Mouse (Mus musculus) erythroblast, embryonic 14.5 days (primary cell): ENCODE data around the gene Mctp1. TPM values are rescaled to one million over a fixed set of nuclear protein-coding genes. Genes with fewer than 3 reads are reported as not detected.
"Not testable (repeated sequence)": the region's sequence is repeated elsewhere in the genome, so short reads cannot be mapped to it uniquely, and the experiment has no call there.

ENCODE experiments used
- H3K27me3 ChIP-seq: 2 replicates; pipeline ENCODE4 v1.6.1; 2012; ENCODE audit warnings: inconsistent platforms; ENCODE audit not compliant: control insufficient read depth
- H3K36me3 ChIP-seq: 2 replicates; pipeline ENCODE4 v1.6.1; 2012; ENCODE audit warnings: mild to moderate bottlenecking, inconsistent platforms; ENCODE audit not compliant: control insufficient read depth
- H3K4me1 ChIP-seq: 2 replicates; pipeline ENCODE4 v1.6.1; 2012; ENCODE audit warnings: inconsistent platforms; ENCODE audit not compliant: control insufficient read depth
- H3K4me3 ChIP-seq: replicated peaks from 2 replicates; pipeline ENCODE3; 2012; ENCODE audit warnings: moderate library complexity, mild to moderate bottlenecking, inconsistent platforms
- H3K9me3 ChIP-seq: 2 replicates; pipeline ENCODE4 v1.6.1; 2012; ENCODE audit warnings: low read length, inconsistent platforms, mixed read lengths; ENCODE audit not compliant: control insufficient read depth
- GATA1 ChIP-seq: IDR thresholded peaks from 2 replicates; pipeline ENCODE4 v1.6.1; 2012; ENCODE audit warnings: low read length, inconsistent platforms, mixed read lengths
- TAL1 ChIP-seq: IDR thresholded peaks from 3 replicates; pipeline ENCODE4 v1.6.1; 2012; ENCODE audit warnings: low read length, inconsistent platforms, mixed read lengths
- polyA plus RNA-seq: library from polyadenylated mRNA; stranded (reverse); fragments of >175 nt; gene quantifications from 2 replicates; pipeline ENCODE4 v1.2.3, GENCODE M21; 2012

The Mctp1 gene
- polyA plus RNA-seq, 1 experiment = not detected

GRCm38 (mm10) chr13:76918321-76918720, 534.0 kb downstream of the Mctp1 start:
- H3K36me3 ChIP-seq = no peaks in the 10 kb centered on the region
- no peaks in the 10 kb centered on the region for H3K27me3 ChIP-seq
- no peaks in the 10 kb centered on the region for H3K4me1 ChIP-seq
- H3K4me3 ChIP-seq = no peak overlapping the region
- H3K9me3 ChIP-seq = no peaks in the 10 kb centered on the region
- TF ChIP-seq TAL1 (no peak), GATA1 (no peak)

- no peak for TF ChIP-seq GATA1
- TF ChIP-seq TAL1 = no peak
- Histone ChIP-seq H3K27me3 (no peaks in the 10 kb centered on the region), H3K36me3 (no peaks in the 10 kb centered on the region), H3K9me3 (no peaks in the 10 kb centered on the region), H3K4me3 (no peak overlapping the region), H3K4me1 (no peaks in the 10 kb centered on the region)
Measured at GRCm38 (mm10) chr13:76926851-76927250, 542.5 kb downstream of the Mctp1 start.

- no peaks in the 10 kb centered on the region for H3K27me3 ChIP-seq
- H3K36me3 ChIP-seq = no peaks in the 10 kb centered on the region
- no peaks in the 10 kb centered on the region for H3K4me1 ChIP-seq
- H3K9me3 ChIP-seq = no peaks in the 10 kb centered on the region
- H3K4me3 ChIP-seq = no peak overlapping the region
- TF ChIP-seq GATA1 = no peak
- TF ChIP-seq TAL1 = no peak
Measured at GRCm38 (mm10) chr13:76927875-76928440, 543.6 kb downstream of the Mctp1 start.

- H3K4me1 ChIP-seq = no peaks in the 10 kb centered on the region
- no peak overlapping the region for H3K4me3 ChIP-seq
- H3K9me3 ChIP-seq = no peaks in the 10 kb centered on the region
- no peak for TF ChIP-seq GATA1
- no peak for TF ChIP-seq TAL1
- H3K36me3 ChIP-seq = no peaks in the 10 kb centered on the region
- no peaks in the 10 kb centered on the region for H3K27me3 ChIP-seq
Measured at GRCm38 (mm10) chr13:76929152-76929551, 544.8 kb downstream of the Mctp1 start.

- H3K9me3 ChIP-seq = no peaks in the 10 kb centered on the region
- H3K36me3 ChIP-seq = no peaks in the 10 kb centered on the region
- H3K27me3 ChIP-seq = no peaks in the 10 kb centered on the region
- no peak overlapping the region for H3K4me3 ChIP-seq
- no peaks in the 10 kb centered on the region for H3K4me1 ChIP-seq
- no peak for TF ChIP-seq GATA1
Measured at GRCm38 (mm10) chr13:76932933-76933332, 548.6 kb downstream of the Mctp1 start.

- Histone ChIP-seq H3K9me3 (no peaks in the 10 kb centered on the region), H3K4me1 (no peaks in the 10 kb centered on the region), H3K27me3 (no peaks in the 10 kb centered on the region), H3K4me3 (no peak overlapping the region), H3K36me3 (no peaks in the 10 kb centered on the region)
- no peak for TF ChIP-seq GATA1
- no peak for TF ChIP-seq TAL1
Measured at GRCm38 (mm10) chr13:76949234-76949633, 564.9 kb downstream of the Mctp1 start.

- H3K4me3 ChIP-seq = no peak overlapping the region
- peaks cover 2% of the 10 kb centered on the region; the same call in 1 of the 2 replicates for H3K9me3 ChIP-seq
- no peaks in the 10 kb centered on the region for H3K36me3 ChIP-seq
- no peaks in the 10 kb centered on the region for H3K27me3 ChIP-seq
- H3K4me1 ChIP-seq = no peaks in the 10 kb centered on the region
- TF ChIP-seq GATA1 (no peak), TAL1 (no peak)
Measured at GRCm38 (mm10) chr13:76967588-76967987, 583.3 kb downstream of the Mctp1 start.

GRCm38 (mm10) chr13:76969386-76969785, 585.1 kb downstream of the Mctp1 start:
- H3K9me3 ChIP-seq = peaks cover 2% of the 10 kb centered on the region; the same call in 1 of the 2 replicates
- no peak overlapping the region for H3K4me3 ChIP-seq
- no peaks in the 10 kb centered on the region for H3K27me3 ChIP-seq
- no peaks in the 10 kb centered on the region for H3K36me3 ChIP-seq
- TF ChIP-seq TAL1 = no peak
- no peaks in the 10 kb centered on the region for H3K4me1 ChIP-seq

GRCm38 (mm10) chr13:76971046-76971445, 586.7 kb downstream of the Mctp1 start:
- H3K9me3 ChIP-seq, H3K4me3 ChIP-seq, H3K4me1 ChIP-seq, H3K36me3 ChIP-seq, H3K27me3 ChIP-seq: not testable (repeated sequence)

GRCm38 (mm10) chr13:77002628-77003027, 618.3 kb downstream of the Mctp1 start:
- H3K4me1 ChIP-seq = no peaks in the 10 kb centered on the region
- H3K27me3 ChIP-seq = no peaks in the 10 kb centered on the region
- no peak overlapping the region for H3K4me3 ChIP-seq
- TF ChIP-seq TAL1 (no peak), GATA1 (no peak)
- H3K36me3 ChIP-seq = no peaks in the 10 kb centered on the region
- no peaks in the 10 kb centered on the region for H3K9me3 ChIP-seq
